Mouse (Mus musculus) B cell, adult 2 months (primary cell): ENCODE results near the gene Ftl1.

Experiments
- DNase-seq, 2 experiments: peaks; one replicate each; pipeline ENCODE4 v3.0.0; 2022

Gene Ftl1

GRCm38 (mm10) chr7:45449974-45450373 is 9.7 kb downstream of the Ftl1 start:
- DNase-seq: no peak

GRCm38 (mm10) chr7:45447325-45447990 is 12.2 kb downstream of the Ftl1 start:
- DNase-seq: peak in 1 of 2 experiments; percentile 27

- DNase-seq: no peak
These were observed 13.1 kb downstream of the Ftl1 start for GRCm38 (mm10) chr7:45446589-45446988.

GRCm38 (mm10) chr7:45443526-45444420 is 15.9 kb downstream of the Ftl1 start:
- DNase-seq: no peak

- DNase-seq: no peak
These were observed 22.0 kb downstream of the Ftl1 start, which contains the start of gene Ruvbl2 for GRCm38 (mm10) chr7:45437521-45438276. Gene Ruvbl2, minus strand, starts transcription at chr7:45438096.

- no peak for DNase-seq
These were observed 22.6 kb downstream of the Ftl1 start for GRCm38 (mm10) chr7:45437046-45437445.

- no peak for DNase-seq
These were observed 23.2 kb downstream of the Ftl1 start for GRCm38 (mm10) chr7:45436444-45436843.

- no peak for DNase-seq
These were observed 24.6 kb downstream of the Ftl1 start for GRCm38 (mm10) chr7:45435038-45435437.

- DNase-seq: peak; percentile 100
These were observed 25.3 kb downstream of the Ftl1 start, which contains the start of gene Gys1 for GRCm38 (mm10) chr7:45434203-45435015. Gene Gys1, plus strand, starts transcription at chr7:45434844.

- DNase-seq: no peak
These were observed 25.9 kb downstream of the Ftl1 start for GRCm38 (mm10) chr7:45433835-45434202.

- DNase-seq: no peak
These were observed 33.1 kb downstream of the Ftl1 start for GRCm38 (mm10) chr7:45426556-45426955.

- DNase-seq: no peak
These were observed 38.5 kb downstream of the Ftl1 start for GRCm38 (mm10) chr7:45421194-45421593.

GRCm38 (mm10) chr7:45420615-45420919 is 39.1 kb downstream of the Ftl1 start, which contains the start of gene Lhb:
Gene Lhb, plus strand, starts transcription at chr7:45420820.
- DNase-seq: no peak

- DNase-seq: no peak
These were observed 39.6 kb downstream of the Ftl1 start for GRCm38 (mm10) chr7:45419859-45420614.

GRCm38 (mm10) chr7:45417962-45418492 is 41.7 kb downstream of the Ftl1 start:
- DNase-seq: no peak

- DNase-seq: peak; percentile 23 to 27
These were observed 44.0 kb downstream of the Ftl1 start for GRCm38 (mm10) chr7:45415636-45416035.

GRCm38 (mm10) chr7:45414740-45415224 is 44.9 kb downstream of the Ftl1 start:
- no peak for DNase-seq

- peak; percentile 13 to 21 for DNase-seq
These were observed 45.6 kb downstream of the Ftl1 start for GRCm38 (mm10) chr7:45413864-45414739.

- DNase-seq: peak in 1 of 2 experiments; percentile 18
These were observed 46.4 kb downstream of the Ftl1 start, which contains the start of gene Ntf5 for GRCm38 (mm10) chr7:45413113-45413863. Gene Ntf5, plus strand, starts transcription at chr7:45413695.
